Mouse (Mus musculus): ENCODE data around the gene Gtf2a1l.

GRCm38 (mm10) chr17:88752827-88753471 is 84.5 kb downstream of the Gtf2a1l start:
- peak; percentile 50; the same call in 1 of the 2 replicates for TF ChIP-seq CTCF (IDR thresholded peaks at IDR 0.05; ENCODE audit: borderline replicate concordance, insufficient read depth, low read depth, low read length)
- TF ChIP-seq POLR2A (IDR thresholded peaks at IDR 0.05; ENCODE audit: borderline replicate concordance, insufficient read depth, low read length), result no peak
